Mouse (Mus musculus) C3H10T1/2 (cell line): ENCODE data around the gene Tigd2. TPM values are rescaled to one million over a fixed set of nuclear protein-coding genes. Genes with fewer than 3 reads are reported as not detected.

Source experiments
- polyA plus RNA-seq, 2 experiments: library from polyadenylated mRNA; unstranded; fragments of >200 nt; fragmentation: generic; extraction: Trizol; gene quantifications; one replicate each; pipeline ENCODE4 v1.2.1; 2012; ENCODE audit warnings: missing spikeins in 2 of 2

Gene Tigd2
- polyA plus RNA-seq: 1 to 10 TPM in 1 of 2 experiments, under 1 TPM in 1; 0.70 to 3.8 TPM

DNA sequence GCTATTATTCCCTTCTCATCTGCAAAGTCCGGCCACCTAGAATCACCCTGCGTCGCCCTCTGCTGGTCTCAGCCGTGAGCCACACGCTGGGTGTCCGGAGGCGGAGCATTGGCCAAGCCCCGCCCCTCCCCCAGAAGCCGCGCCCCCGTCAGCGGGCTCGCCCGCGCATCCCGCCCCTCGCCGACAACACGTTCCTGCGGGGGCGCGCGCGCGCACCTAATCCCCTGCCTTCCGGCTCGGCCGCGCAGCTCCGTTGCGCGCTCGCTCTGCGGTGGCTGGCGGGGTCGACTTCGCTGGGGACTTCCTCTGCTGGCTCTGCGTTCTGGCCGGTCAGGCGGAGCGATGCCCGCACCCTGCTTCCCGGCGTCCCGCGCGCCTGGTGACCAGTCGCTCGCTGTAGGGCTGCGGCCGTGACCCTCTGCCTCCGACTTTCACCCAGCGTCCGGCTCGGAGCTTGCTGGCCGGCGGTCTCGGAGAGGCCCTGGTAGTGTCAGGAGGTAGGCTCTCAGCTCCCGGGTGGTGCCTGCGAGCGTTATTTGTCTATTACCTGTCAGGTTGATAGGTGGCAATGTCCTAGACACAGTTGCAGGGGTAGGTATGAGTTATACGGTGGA, at the start of gene Tigd2:
Gene Tigd2 (plus strand): TSS at position 186 of the 614 bp plus-strand sequence.

Other genes starting within 250 kb of the Tigd2 start
- gene Fam13a, start 184.3 kb upstream of the Tigd2 start, polyA plus RNA-seq: under 1 TPM in 1 of 2 experiments, not detected in 1; 0.12 TPM
- gene Gprin3, start 217.4 kb downstream of the Tigd2 start, polyA plus RNA-seq: under 1 TPM; 0.06 to 0.59 TPM